Mouse (Mus musculus): Measurements from ENCODE around the gene Gnat3. TPM values are rescaled to one million over a fixed set of nuclear protein-coding genes. Genes with fewer than 3 reads are reported as not detected.

Gnat3 gene
- polyA plus RNA-seq, 1 experiment, result not detected

GRCm38 (mm10) chr5:18003675-18004074 lies 41.3 kb downstream of the Gnat3 start:
- Histone ChIP-seq H3K27ac (ENCODE audit: insufficient read depth, low read length) (no peak overlapping the region), H3K4me3 (ENCODE audit: insufficient read depth, low read length) (no peak overlapping the region), H3K4me1 (ENCODE audit: control insufficient read depth, insufficient read depth, low read length) (no peaks in the 10 kb centered on the region)
- TF ChIP-seq POLR2A (IDR thresholded peaks at IDR 0.05; ENCODE audit: extremely low read depth, insufficient read depth, low read length) (no peak), CTCF (IDR thresholded peaks at IDR 0.05; ENCODE audit: extremely low read depth, insufficient read depth, low read length) (no peak)

- Histone ChIP-seq H3K4me1 (ENCODE audit: control insufficient read depth, insufficient read depth, low read length) (no peaks in the 10 kb centered on the region), H3K4me3 (ENCODE audit: insufficient read depth, low read length) (no peak overlapping the region), H3K27ac (ENCODE audit: insufficient read depth, low read length) (no peak overlapping the region)
- no peak for TF ChIP-seq POLR2A (IDR thresholded peaks at IDR 0.05; ENCODE audit: extremely low read depth, insufficient read depth, low read length)
- no peak for TF ChIP-seq CTCF (IDR thresholded peaks at IDR 0.05; ENCODE audit: extremely low read depth, insufficient read depth, low read length)
Measured at GRCm38 (mm10) chr5:18004824-18005611, 42.7 kb downstream of the Gnat3 start.

GRCm38 (mm10) chr5:18006157-18006556 lies 43.8 kb downstream of the Gnat3 start:
- TF ChIP-seq CTCF (IDR thresholded peaks at IDR 0.05; ENCODE audit: extremely low read depth, insufficient read depth, low read length) (no peak), POLR2A (IDR thresholded peaks at IDR 0.05; ENCODE audit: extremely low read depth, insufficient read depth, low read length) (no peak)
- no peak overlapping the region for H3K27ac ChIP-seq (ENCODE audit: insufficient read depth, low read length)
- no peak overlapping the region for H3K4me3 ChIP-seq (ENCODE audit: insufficient read depth, low read length)
- H3K4me1 ChIP-seq (ENCODE audit: control insufficient read depth, insufficient read depth, low read length), result no peaks in the 10 kb centered on the region

- no peak for TF ChIP-seq POLR2A (IDR thresholded peaks at IDR 0.05; ENCODE audit: extremely low read depth, insufficient read depth, low read length)
- TF ChIP-seq CTCF (IDR thresholded peaks at IDR 0.05; ENCODE audit: extremely low read depth, insufficient read depth, low read length), result no peak
- Histone ChIP-seq H3K4me3 (ENCODE audit: insufficient read depth, low read length) (no peak overlapping the region), H3K27ac (ENCODE audit: insufficient read depth, low read length) (no peak overlapping the region), H3K4me1 (ENCODE audit: control insufficient read depth, insufficient read depth, low read length) (no peaks in the 10 kb centered on the region)
Measured at GRCm38 (mm10) chr5:18007067-18007466, 44.7 kb downstream of the Gnat3 start.

- TF ChIP-seq CTCF (IDR thresholded peaks at IDR 0.05; ENCODE audit: extremely low read depth, insufficient read depth, low read length), result no peak
- no peaks in the 10 kb centered on the region for H3K4me1 ChIP-seq (ENCODE audit: control insufficient read depth, insufficient read depth, low read length)
- no peak overlapping the region for H3K27ac ChIP-seq (ENCODE audit: insufficient read depth, low read length)
- H3K4me3 ChIP-seq (ENCODE audit: insufficient read depth, low read length), result no peak overlapping the region
Measured at GRCm38 (mm10) chr5:18010301-18010700, 48.0 kb downstream of the Gnat3 start.

- no peak overlapping the region for H3K4me3 ChIP-seq (ENCODE audit: insufficient read depth, low read length)
- no peaks in the 10 kb centered on the region for H3K4me1 ChIP-seq (ENCODE audit: control insufficient read depth, insufficient read depth, low read length)
- H3K27ac ChIP-seq (ENCODE audit: insufficient read depth, low read length), result no peak overlapping the region
- TF ChIP-seq POLR2A (IDR thresholded peaks at IDR 0.05; ENCODE audit: extremely low read depth, insufficient read depth, low read length) (no peak), CTCF (IDR thresholded peaks at IDR 0.05; ENCODE audit: extremely low read depth, insufficient read depth, low read length) (no peak)
Measured at GRCm38 (mm10) chr5:18013196-18013595, 50.8 kb downstream of the Gnat3 start.

GRCm38 (mm10) chr5:18014209-18014829 lies 52.0 kb downstream of the Gnat3 start:
- no peak for TF ChIP-seq CTCF (IDR thresholded peaks at IDR 0.05; ENCODE audit: extremely low read depth, insufficient read depth, low read length)
- TF ChIP-seq POLR2A (IDR thresholded peaks at IDR 0.05; ENCODE audit: extremely low read depth, insufficient read depth, low read length), result no peak
- Histone ChIP-seq H3K27ac (ENCODE audit: insufficient read depth, low read length) (no peak overlapping the region), H3K4me3 (ENCODE audit: insufficient read depth, low read length) (no peak overlapping the region), H3K4me1 (ENCODE audit: control insufficient read depth, insufficient read depth, low read length) (no peaks in the 10 kb centered on the region)

- TF ChIP-seq CTCF (IDR thresholded peaks at IDR 0.05; ENCODE audit: extremely low read depth, insufficient read depth, low read length) (no peak), POLR2A (IDR thresholded peaks at IDR 0.05; ENCODE audit: extremely low read depth, insufficient read depth, low read length) (no peak)
- no peaks in the 10 kb centered on the region for H3K4me1 ChIP-seq (ENCODE audit: control insufficient read depth, insufficient read depth, low read length)
- no peak overlapping the region for H3K4me3 ChIP-seq (ENCODE audit: insufficient read depth, low read length)
- no peak overlapping the region for H3K27ac ChIP-seq (ENCODE audit: insufficient read depth, low read length)
Measured at GRCm38 (mm10) chr5:18023347-18023746, 61.0 kb downstream of the Gnat3 start.

GRCm38 (mm10) chr5:18027531-18027930 lies 65.2 kb downstream of the Gnat3 start:
- Histone ChIP-seq H3K27ac (ENCODE audit: insufficient read depth, low read length) (no peak overlapping the region), H3K4me3 (ENCODE audit: insufficient read depth, low read length) (no peak overlapping the region), H3K4me1 (ENCODE audit: control insufficient read depth, insufficient read depth, low read length) (no peaks in the 10 kb centered on the region)
- no peak for TF ChIP-seq CTCF (IDR thresholded peaks at IDR 0.05; ENCODE audit: extremely low read depth, insufficient read depth, low read length)
- no peak for TF ChIP-seq POLR2A (IDR thresholded peaks at IDR 0.05; ENCODE audit: extremely low read depth, insufficient read depth, low read length)
